Mouse (Mus musculus) liver, adult 2 months (tissue): ENCODE results near the gene A730009L09Rik.

Experiments
- CTCF ChIP-seq: fragments of 200-500 bp; IDR thresholded peaks from 2 replicates; pipeline ENCODE4 v1.5.1; 2011; ENCODE audit warnings: low read depth, low read length, control low read depth
- POLR2A ChIP-seq: fragments of 200-500 bp; IDR thresholded peaks from 2 replicates; pipeline ENCODE4 v1.6.1; 2011; ENCODE audit warnings: low read length, control low read depth; ENCODE audit not compliant: insufficient read depth; ENCODE audit errors: extremely low read depth

- TF ChIP-seq POLR2A, result no peak
- no peak for TF ChIP-seq CTCF
Measured at GRCm38 (mm10) chr16:84553981-84554380, 39.1 kb downstream of the A730009L09Rik start.
